Mouse (Mus musculus) kidney, adult 2 months (tissue): ENCODE results near the gene Slc2a3.

ENCODE experiments used
- CTCF ChIP-seq: fragments of 200-500 bp; conservative IDR thresholded peaks from 2 replicates; pipeline ENCODE4 v1.5.1; 2011; ENCODE audit warnings: low read depth, mild to moderate bottlenecking, control low read depth, low read length, moderate library complexity, mixed read lengths; ENCODE audit not compliant: insufficient read depth, insufficient read length
- POLR2A ChIP-seq: fragments of 200-500 bp; IDR thresholded peaks from one replicate; pipeline ENCODE4 v1.6.1; 2011; ENCODE audit warnings: low read depth, low read length, control low read depth

GRCm38 (mm10) chr6:122762952-122763700 lies 38.3 kb downstream of the Slc2a3 start:
- TF ChIP-seq CTCF, result no peak
- no peak for TF ChIP-seq POLR2A
